Mouse (Mus musculus): Measurements from ENCODE around the gene Sapcd2. TPM values are rescaled to one million over a fixed set of nuclear protein-coding genes. Genes with fewer than 3 reads are reported as not detected.

Sapcd2 gene
- polyA plus RNA-seq (2012; rRNA removed): 3.9 and 5.3 TPM in 2 replicates

DNA sequence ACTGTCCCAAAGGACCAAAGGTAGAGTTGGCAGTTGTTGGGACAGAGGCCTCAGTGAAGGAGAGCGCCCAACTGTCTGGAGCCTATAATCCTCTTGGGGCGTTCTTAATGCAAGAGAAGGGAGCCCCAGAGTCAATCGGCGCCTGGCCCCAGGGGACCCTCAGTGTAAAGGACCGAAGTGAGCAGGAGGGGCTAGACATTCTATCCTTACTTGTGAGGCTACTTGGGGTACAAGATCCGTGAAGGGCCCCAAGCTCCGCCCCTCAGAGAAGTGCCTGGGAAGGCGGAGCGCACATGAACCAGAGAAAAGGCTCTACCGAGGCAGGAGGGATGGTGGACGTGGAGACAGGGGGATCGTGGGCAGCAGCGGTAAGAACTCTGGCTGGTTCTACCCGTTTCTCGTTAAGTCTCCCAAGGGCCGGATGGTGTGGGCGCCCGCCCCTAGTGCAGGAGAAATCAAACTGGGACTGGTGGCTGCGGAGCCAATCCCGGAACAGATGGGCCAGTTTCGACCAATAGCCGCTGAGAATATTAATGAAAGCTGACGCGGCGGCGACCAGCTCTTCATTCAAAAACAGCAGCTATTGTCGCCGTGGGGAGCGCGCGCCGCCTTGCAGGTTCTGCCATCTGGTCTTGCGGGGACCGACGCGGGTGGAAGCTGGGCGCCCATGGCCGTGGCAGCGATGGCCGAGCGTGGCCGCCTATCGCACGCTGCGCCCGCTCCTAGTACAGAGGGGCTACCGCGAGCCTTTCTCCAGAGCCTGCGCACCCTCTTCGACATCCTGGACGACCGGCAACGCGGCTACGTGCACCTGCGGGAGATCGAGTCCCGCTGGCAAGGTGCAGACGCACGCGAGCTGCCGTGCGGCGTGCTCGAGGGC, at the start of gene Sapcd2:
TSS of gene Sapcd2 (plus strand) at position 558 of the 880 bp plus-strand sequence.
- DNase-seq (ENCODE audit: extremely low spot score in 1 of 2, low spot score in 1 of 2): peak; percentile 82 to 92

DNA sequence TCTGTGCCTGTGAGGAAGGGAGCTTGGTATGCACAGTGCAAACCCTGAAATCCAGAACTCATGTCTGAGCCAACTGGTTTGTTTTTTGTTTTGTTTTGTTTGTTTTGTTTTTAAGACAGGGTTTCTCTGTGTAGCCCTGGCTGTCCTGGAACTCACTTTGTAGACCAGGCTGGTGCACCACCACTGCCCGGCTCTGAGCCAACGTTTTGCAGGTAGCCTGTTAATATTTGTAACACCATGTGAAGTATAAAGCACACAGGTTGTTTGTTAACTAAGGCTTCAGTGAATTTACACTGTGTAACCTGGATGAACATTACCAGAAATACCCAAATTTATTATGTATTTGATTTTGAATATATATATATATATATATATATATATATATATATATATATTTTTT, 46.1 kb upstream of the Sapcd2 start:
- no peak for DNase-seq (ENCODE audit: extremely low spot score in 1 of 2, low spot score in 1 of 2)

DNA sequence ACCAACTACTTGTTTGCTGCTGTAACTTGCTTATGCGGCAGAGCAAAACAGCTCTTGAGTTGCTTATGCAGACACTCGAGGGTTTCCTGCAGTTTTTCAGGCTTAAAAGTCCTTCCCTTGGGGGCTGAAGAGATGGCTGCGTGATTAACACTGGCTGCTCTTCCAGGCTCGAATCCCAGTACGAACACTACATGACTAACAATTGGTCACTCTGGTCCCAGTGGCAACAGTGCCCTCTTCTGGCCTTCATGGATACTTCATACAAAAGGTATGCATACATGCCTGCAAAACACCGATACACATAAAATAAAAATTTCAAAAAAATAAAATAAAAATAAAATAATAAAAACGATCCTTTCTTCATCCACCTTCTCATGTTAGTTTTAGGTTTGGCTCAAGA, 43.7 kb upstream of the Sapcd2 start:
- peak in 1 of 2 experiments; percentile 64 for DNase-seq (ENCODE audit: extremely low spot score in 1 of 2, low spot score in 1 of 2)

DNA sequence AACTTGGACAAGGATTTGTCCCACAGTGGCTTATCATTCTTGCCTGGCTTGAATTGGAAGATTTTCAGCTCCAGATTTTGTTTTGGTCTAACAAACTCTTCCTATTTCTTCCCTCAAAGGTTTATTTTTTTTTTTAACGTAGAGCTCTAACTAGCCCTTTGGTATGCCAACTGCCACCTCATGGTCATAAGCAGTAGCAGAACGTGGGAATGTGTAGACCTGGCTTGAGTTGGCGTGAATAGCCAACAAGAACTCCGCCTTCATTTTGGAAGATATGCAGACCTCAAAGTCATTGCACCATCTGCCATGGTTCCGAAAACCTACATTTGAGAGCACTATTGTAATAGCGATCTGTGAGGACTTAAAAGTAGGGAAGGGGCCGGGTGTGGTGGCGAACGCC, 40.7 kb upstream of the Sapcd2 start:
- no peak for DNase-seq (ENCODE audit: extremely low spot score in 1 of 2, low spot score in 1 of 2)

DNA sequence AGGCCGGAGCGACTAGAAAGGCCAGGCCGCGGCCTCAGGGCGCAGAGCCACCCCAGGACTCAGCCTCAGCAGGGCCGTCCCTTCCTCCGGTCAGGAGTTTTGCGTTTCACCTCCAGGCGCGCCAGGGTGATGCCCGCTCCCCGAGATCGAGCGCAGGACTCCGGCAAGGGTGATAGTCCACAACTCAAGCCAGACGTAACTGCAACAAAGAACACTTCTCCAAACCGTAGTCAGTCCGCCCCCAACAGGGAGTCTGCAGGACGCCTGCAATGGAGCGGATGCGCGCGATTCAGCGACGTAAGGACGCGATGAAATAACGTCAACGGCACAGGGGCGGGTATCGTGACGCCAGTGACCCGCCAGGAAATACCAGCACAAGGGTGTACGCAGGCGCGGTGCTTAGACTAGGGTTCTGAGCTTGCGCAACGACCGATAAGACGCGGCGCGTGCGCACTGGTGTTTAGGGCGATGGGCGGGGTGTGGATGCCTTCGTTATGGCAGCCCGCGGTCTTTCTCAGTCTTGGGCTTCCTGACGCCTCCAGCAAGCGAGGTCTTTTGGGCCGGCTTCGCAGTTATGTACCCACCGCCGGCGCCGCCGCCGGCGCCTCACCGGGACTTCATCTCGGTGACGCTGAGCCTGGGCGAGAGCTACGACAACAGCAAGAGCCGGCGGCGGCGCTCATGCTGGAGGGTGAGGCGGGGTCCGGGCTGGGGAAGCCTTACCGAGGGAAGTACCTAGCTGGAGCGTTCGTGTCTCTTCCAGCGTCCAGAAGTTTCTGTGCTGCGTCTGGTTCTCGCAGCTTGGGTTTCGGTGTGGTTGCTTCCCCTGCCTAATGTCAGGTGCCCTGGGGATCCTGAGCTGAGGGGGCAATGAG, 39.6 kb upstream of the Sapcd2 start, which contains the start of gene Man1b1:
TSS of gene Man1b1 (plus strand) at position 53 of the 875 bp plus-strand sequence.
- peak; percentile 98 to 100 for DNase-seq (ENCODE audit: extremely low spot score in 1 of 2, low spot score in 1 of 2)

DNA sequence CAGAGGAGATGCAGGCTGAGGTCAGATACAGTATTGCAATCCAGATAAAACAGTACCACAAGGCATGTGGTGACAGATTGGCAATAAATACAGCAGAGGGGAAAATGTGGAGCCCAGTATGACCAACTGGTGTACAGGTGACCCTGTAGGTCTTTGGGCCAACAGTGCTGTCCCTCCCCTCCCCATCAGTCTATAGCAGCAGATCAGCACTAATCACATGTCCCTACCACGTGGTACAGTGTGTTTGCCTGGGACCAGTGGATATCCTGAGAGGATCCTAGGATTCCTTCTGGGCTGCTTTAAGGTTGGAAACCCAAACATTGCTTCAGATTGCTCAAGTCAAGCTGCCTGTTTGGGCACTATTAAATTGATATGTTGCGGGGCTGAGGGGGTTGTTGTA, 38.6 kb upstream of the Sapcd2 start:
- DNase-seq (ENCODE audit: extremely low spot score in 1 of 2, low spot score in 1 of 2): no peak

DNA sequence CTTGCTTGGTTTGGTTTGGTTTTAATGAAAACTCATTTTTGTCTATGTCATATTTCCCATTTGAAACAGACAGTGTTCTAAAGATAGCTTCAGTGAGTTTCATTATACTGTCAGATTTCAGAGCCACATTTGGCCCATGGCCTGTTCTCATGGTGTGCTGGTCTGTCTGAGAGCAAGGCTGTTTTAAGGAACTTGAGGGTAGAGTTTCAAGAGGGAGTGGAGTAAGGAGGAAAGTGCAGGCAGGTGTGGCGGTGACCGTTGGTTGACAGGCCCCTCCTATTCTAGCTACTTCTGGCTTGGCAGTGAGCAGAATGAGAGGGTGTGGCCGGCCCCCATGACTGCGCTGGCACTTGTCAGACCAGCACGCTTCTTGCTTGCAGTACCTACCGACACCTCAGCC, 33.8 kb upstream of the Sapcd2 start:
- DNase-seq (ENCODE audit: extremely low spot score in 1 of 2, low spot score in 1 of 2): no peak

DNA sequence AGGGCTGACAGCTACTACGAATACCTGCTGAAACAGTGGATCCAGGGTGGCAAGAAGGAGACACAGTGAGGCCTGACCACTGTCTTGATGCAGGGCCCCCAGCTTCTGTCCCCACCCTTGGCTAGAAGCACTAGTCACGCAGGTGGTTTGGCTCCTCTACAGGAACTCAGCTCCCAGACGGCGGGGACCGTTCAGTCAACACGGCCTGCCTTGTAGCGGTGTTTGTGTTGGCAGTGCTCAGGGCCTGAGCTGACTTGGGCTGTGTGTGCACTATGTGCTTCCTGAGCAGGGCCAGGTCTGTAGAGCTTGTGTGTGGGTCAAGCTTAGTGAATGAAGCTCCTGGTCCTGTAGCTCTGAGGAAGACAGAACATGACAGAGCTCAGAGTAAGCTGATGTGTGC, 24.0 kb upstream of the Sapcd2 start:
- no peak for DNase-seq (ENCODE audit: extremely low spot score in 1 of 2, low spot score in 1 of 2)

DNA sequence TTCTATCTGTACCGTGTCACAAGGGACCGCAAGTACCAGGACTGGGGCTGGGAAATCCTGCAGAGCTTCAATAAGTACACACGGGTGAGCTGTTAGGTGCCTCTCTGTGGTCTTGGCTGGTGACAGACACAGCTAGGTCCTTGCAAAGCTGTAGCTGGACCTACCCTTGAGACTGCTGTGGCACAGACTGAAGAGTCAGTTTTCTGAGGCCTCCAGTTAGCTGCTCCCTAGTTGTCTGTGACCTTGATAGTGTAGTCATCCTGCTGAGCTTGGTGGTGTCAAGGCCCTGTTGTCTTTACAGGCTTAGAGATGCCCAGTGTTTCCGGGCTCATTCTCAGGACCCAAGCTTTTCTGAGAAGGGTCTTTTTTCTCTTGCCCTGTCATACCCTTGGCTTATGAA, 22.6 kb upstream of the Sapcd2 start:
- no peak for DNase-seq (ENCODE audit: extremely low spot score in 1 of 2, low spot score in 1 of 2)

DNA sequence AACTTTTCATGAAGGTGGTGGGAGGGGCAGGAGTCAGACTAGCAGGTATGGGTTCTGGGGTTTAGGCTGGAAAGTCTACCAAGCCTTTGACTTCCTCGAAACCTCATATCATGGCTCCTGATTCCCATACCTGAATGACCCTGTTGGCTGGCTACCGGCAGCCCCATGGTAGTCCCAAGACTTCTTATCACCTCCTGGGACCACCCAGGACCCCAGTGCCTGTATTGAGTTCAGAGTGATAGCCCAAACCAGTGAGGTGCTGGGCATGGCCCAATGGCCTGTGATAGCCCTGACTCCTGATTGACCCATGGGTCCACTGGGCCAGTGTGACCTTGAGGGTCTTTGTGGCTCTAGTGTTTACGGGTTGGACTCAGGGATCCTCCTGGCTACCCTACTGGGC, 21.4 kb upstream of the Sapcd2 start:
- DNase-seq (ENCODE audit: extremely low spot score in 1 of 2, low spot score in 1 of 2): no peak

DNA sequence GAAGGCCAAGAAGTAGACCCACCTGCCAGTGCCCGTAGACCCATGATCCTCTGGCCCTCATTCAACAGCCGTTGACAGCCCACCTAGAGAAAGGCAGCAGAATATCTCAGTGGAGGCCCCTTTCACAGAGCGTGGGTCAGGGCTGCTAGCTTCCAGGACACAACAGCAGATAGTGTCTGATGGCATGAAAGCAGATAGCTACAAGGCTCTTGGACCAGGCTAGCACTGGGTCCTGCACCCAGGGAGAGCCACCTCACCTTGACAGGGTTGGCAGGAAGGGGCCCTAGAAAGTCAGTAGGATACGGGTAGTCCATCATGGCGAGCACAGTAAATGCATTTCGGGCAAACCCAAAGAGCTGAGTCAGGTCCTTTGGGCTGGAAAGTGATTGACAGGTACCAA, 17.9 kb upstream of the Sapcd2 start:
- no peak for DNase-seq (ENCODE audit: extremely low spot score in 1 of 2, low spot score in 1 of 2)

DNA sequence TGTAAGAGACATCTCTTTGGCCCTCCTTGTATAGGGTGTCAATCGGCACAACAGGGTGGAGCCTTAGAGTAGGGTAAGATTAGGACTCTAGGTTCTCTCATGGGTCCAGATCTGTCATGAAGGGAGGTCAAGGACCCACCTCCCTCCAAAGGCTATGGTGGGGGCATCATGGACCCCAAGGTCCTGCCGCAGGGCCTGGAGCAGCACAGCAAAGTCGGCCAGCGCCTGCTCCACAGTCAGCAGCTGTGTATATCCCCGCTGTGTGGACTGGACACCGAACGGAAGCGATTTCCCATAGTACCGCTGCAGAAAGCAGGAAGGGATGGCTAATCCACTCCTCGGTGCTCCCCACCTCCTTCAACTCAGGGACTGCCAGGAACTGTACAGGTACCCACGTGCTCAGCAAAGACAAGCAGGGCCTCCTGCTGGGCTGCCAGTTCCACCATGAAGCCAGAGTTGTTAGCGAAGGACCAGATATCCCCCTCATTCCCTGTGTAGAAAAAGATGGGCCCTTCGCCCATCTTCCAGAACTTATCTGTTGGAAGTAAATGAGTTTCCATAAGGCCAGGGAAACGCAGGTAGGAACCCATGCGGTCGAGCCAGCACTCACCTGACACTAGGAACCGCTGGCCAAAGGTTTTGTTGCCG, 16.6 kb upstream of the Sapcd2 start:
- DNase-seq (ENCODE audit: extremely low spot score in 1 of 2, low spot score in 1 of 2): no peak

DNA sequence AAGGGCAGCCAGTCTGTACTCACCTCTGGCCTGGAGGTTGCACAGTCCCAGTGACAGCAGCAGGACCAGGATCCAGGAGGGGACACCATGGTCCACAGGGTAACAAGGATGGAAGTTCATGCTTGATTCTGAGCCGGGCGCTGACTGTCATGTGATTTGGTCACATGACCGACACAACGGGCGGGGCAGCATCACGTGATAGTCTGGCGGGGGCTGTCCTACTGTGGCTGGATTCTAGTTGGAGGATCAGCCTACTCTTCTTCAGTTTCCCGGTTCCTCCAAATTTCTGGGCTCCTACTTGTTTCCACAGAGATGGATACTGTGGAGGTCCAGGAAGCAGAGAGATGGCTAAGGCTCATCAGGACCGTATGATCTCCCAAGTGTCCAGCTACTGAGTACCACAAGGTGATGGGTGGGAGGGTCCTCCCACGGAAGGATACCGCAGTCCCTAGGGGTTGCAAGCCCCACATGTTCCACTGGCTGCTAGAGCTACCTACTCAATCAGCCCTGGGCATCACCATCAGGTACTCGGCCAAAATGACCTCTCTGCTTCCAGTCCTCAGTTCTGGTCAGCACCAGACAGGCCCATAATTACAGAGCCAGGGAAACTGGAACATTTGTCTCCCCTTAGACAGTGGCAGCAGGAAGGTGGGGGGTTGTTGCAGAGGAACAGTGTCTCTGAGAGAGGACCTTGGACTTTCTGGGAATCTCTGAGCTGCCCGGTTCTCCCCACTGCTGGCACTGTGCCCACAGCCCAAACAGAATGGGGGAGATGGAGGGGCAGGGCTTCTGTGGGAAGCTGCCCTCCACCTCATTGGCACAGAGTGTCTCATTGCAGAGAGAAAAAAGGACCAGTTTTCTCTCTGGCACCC, 15.7 kb upstream of the Sapcd2 start, which contains the start of gene Dpp7:
TSS of gene Dpp7 (minus strand) at position 152 of the 872 bp plus-strand sequence.
- peak; percentile 81 to 90 for DNase-seq (ENCODE audit: extremely low spot score in 1 of 2, low spot score in 1 of 2)

DNA sequence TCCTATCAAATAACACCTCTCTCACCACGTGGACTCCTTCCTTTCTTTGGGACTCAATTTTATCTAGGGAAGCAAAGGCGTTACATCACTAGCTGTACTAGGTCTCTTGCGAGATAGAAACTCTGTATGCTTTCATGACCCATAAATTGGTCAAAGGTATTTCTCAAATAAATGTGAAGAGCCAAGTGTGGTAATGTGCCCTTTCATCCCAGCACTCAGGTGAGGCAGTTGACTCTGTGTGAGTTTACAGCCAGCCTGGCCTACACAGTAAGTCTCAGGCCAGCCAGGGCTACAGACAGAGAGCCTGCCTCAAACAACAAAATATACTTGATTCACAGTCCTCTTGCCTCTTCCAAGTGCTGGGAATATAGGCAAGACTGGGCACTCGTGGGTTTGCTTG, 12.3 kb upstream of the Sapcd2 start:
- no peak for DNase-seq (ENCODE audit: extremely low spot score in 1 of 2, low spot score in 1 of 2)

DNA sequence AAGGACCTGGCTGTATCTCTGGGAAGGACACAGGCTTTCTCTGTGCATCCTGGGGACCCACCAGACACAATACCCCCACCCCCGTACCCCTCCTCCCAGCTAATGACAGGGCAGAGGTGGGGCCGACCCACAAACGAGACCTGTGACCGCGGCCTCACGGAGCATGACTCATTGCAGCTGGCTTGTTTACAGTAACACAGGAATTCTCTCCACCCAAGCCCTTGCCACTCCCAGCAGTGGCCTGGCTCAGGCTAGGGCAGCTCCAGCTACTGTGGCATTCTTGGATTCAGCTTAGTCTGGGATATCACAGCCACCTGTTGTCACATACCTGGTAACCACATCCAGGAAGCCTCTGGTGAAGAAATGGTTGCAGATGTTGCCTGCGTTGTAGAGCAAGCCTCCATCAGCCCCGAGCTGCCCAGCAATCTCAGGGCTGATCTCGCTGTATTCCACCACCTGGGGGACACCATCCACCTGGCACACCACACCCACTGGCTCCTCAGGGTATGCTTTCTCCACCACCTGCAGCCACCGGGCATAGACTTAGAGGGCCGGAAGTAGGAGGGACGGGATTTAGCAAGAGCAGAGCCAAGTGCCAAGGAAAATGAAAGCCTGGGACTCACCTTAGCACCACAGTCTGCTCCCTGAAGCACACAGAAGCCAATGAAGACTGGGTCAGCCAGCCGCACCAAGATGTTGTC, 8.5 kb upstream of the Sapcd2 start:
- DNase-seq (ENCODE audit: extremely low spot score in 1 of 2, low spot score in 1 of 2): no peak

DNA sequence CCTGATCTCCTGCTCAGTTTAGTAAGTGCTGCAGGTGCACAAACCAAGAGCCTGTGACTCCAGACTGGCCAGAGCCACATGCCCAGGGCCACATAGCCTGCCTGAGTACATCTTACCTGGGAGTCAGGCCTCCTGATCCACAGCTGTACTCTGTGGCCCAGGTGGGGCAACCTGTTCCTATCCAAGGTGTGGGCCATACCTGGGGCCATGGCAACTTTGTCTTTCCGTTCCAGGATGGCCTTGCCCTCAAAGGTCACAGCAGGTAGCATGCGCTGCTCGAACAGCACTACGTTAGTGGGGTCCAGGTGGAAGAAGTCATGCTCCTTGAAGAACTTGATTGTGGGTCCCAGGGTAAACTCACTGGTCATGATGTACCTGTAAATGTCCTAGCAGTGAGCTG, 7.8 kb upstream of the Sapcd2 start:
- no peak for DNase-seq (ENCODE audit: extremely low spot score in 1 of 2, low spot score in 1 of 2)

DNA sequence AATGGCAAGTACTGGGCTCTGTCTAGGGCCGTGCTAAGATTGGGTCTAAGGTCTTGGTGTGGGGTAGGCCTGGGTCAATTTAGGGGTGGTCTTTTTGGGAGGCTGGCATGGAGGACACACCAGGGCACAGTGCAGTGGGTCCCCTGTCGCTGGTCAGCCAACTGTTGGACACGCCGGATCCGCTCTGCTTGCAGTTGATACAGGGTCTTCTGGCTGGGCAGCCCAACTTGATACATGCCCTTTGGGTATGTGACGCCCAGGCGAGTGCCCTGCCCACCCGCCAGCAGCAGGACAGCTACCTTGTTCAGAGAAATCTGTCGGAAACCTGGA, 7.4 kb upstream of the Sapcd2 start:
- no peak for DNase-seq (ENCODE audit: extremely low spot score in 1 of 2, low spot score in 1 of 2)

DNA sequence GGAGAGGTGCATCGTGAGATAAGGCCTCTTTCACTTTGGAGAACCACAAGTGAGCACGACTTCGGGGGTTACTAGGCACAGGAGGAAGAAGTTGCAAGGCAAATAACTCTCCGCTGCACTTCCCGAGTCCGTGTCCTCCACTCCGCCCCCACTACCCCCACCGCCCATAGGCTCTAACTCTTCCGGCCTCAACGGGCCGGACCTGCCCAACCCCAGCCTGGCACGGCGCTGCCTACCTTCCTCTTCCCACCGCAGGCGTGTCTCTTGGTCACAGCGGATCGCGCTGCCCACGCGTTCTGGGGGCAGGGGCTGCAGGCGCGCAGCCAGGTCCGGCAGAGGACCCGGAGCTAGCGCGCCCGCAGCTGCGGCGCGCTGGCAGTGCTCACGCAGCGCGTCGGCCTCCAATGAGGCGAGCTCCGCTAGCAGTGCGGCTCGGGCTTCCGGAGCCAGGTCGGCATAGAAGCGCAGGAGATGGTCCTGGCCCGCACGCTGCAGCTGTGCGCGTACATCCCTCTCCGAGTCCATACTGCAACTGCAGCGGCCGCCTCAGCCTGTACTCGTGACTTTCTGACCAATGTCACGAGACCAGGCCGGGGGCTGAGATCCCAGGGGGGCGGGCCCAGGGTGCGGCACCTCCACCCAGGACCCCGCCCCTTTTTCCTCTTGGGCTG, 6.9 kb upstream of the Sapcd2 start, which contains the start of gene Uap1l1:
TSS of gene Uap1l1 (minus strand) at position 592 of the 671 bp plus-strand sequence.
- DNase-seq (ENCODE audit: extremely low spot score in 1 of 2, low spot score in 1 of 2): peak in 1 of 2 experiments; percentile 67

DNA sequence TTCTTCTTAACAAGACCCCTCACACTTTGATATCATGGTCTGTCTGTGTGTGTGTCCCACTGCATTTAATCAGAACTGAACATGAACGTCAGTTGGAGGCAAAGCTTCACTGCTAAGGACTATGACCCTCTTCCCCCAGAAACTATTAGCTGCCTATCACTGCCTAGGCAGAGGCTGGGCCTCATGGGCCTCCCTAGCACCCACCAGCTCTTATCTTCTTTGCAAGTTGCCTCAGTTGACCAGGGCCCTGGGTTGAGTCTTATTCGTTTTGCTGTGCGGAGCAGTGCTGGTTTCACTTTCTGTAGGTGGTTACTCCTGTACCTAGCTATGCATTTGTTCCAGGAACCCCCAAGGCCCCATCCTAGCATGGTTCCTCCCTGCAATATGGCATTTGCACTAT, 2.1 kb upstream of the Sapcd2 start:
- DNase-seq (ENCODE audit: extremely low spot score in 1 of 2, low spot score in 1 of 2): no peak
